Mouse (Mus musculus) liver, embryonic 16.5 days (tissue): ENCODE results near the gene Stat1. TPM values are rescaled to one million over a fixed set of nuclear protein-coding genes. Genes with fewer than 3 reads are reported as not detected.

ENCODE experiments used
- ATAC-seq: fragments of 200-750 bp; cut with Nextera tagmentation; 2 replicates; pipeline ENCODE4 v1.8.0; 2017; ENCODE audit warnings: low read depth, mild to moderate bottlenecking, moderate number of reproducible peaks, moderate library complexity
- H3K27ac ChIP-seq: fragments of 300-500 bp; sonication (generic); 2 replicates; pipeline ENCODE4 v1.5.1; 2014; ENCODE audit warnings: mild to moderate bottlenecking, low read length
- H3K27me3 ChIP-seq: fragments of 300-500 bp; sonication (generic); 2 replicates; pipeline ENCODE4 v1.6.1; 2014; ENCODE audit warnings: low read depth, low read length, mixed read lengths; ENCODE audit not compliant: control insufficient read depth, insufficient read depth
- H3K36me3 ChIP-seq: fragments of 300-500 bp; sonication (generic); 2 replicates; pipeline ENCODE4 v1.6.1; 2014; ENCODE audit warnings: mild to moderate bottlenecking; ENCODE audit not compliant: control insufficient read depth, insufficient read depth
- H3K4me1 ChIP-seq: fragments of 300-500 bp; sonication (generic); 2 replicates; pipeline ENCODE4 v1.6.1; 2014; ENCODE audit warnings: low read depth, low read length, mixed read lengths; ENCODE audit not compliant: control insufficient read depth
- H3K4me2 ChIP-seq: fragments of 300-500 bp; sonication (generic); 2 replicates; pipeline ENCODE4 v1.6.1; 2014; ENCODE audit warnings: low read depth, low read length, mixed read lengths
- H3K4me3 ChIP-seq: fragments of 300-500 bp; sonication (generic); 2 replicates; pipeline ENCODE4 v1.5.1; 2014; ENCODE audit warnings: low read depth, mild to moderate bottlenecking, low read length
- H3K9ac ChIP-seq: fragments of 300-500 bp; sonication (generic); 2 replicates; pipeline ENCODE4 v1.6.1; 2014; ENCODE audit warnings: low read depth, low read length
- H3K9me3 ChIP-seq: fragments of 300-500 bp; sonication (generic); replicated peaks from 2 replicates; pipeline ENCODE4 v1.6.1; 2016; ENCODE audit warnings: low read length; ENCODE audit not compliant: control insufficient read depth
- WGBS: fragments of 180-500 bp; shearing (Covaris S2); extraction: QIAGEN DNeasy Blood & Tissue Kit; methylation state at CpG from one replicate; pipeline ENCODE4 v1.1.7; 2014; ENCODE audit not compliant: insufficient replicate concordance; 5-methylcytosine and 5-hydroxymethylcytosine counted together
- polyA plus RNA-seq: library from polyadenylated mRNA; unstranded; fragments of >200 nt; fragmentation: Nextera tagmentation; extraction: Ambion mirVana; gene quantifications from 2 replicates; pipeline ENCODE4 v1.2.1, GENCODE M21; 2015

The Stat1 gene
- polyA plus RNA-seq, 1 experiment from 2014 or later: 19.8 TPM

DNA sequence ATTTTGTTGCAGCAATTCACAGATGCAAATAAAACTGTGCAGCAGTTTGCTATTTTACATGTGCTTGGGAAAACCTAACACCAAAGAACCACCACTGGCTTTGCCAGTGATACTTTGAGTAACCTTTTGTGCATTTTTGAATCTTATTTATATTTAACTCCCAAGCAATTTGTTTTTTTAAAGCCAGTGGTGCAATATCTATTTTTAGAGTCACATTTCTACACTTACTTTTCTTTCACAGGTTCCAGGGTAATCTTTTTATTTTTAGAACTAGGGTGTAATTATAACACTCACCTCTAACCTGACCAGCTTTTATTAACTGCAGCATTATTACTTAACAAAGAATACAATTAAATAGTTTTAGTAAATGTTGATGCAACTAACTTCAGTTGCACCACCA lies 62.8 kb downstream of the Stat1 start:
- H3K27me3 ChIP-seq: no peaks in the 10 kb centered on the region
- H3K4me3 ChIP-seq: no peak overlapping the region
- no peaks in the 10 kb centered on the region for H3K9me3 ChIP-seq
- no peaks in the 10 kb centered on the region for H3K36me3 ChIP-seq
- no peak overlapping the region for H3K27ac ChIP-seq
- no peaks in the 10 kb centered on the region for H3K4me1 ChIP-seq
- no peak for ATAC-seq
- H3K9ac ChIP-seq: no peak overlapping the region
- H3K4me2 ChIP-seq: no peak overlapping the region

- H3K9ac ChIP-seq: no peak overlapping the region
- H3K27me3 ChIP-seq: no peaks in the 10 kb centered on the region
- 78% methylated on average over 2 of the region's 2 CpGs for WGBS
- H3K4me1 ChIP-seq: no peaks in the 10 kb centered on the region
- no peaks in the 10 kb centered on the region for H3K9me3 ChIP-seq
- H3K36me3 ChIP-seq: no peaks in the 10 kb centered on the region
- no peak for ATAC-seq
- no peak overlapping the region for H3K4me3 ChIP-seq
- H3K4me2 ChIP-seq: no peak overlapping the region
- no peak overlapping the region for H3K27ac ChIP-seq
These were observed 63.8 kb downstream of the Stat1 start for GRCm38 (mm10) chr1:52182992-52183391.

Other genes with a start within 250 kb of the Stat1 start
- gene Myo1b, start 203.4 kb upstream of the Stat1 start, polyA plus RNA-seq: 10.6 and 11.5 TPM in 2 replicates
- 1.2 and 1.6 TPM in 2 replicates for gene Stat4, start 132.3 kb upstream of the Stat1 start, polyA plus RNA-seq
- 3.7 and 3.9 TPM in 2 replicates for gene Gls, start 113.8 kb downstream of the Stat1 start, polyA plus RNA-seq